Mouse (Mus musculus): ENCODE measurements around the gene Dhdh. TPM values are rescaled to one million over a fixed set of nuclear protein-coding genes. Genes with fewer than 3 reads are reported as not detected.

Gene Dhdh
- total RNA-seq, 2 experiments from 2014 or later, result 2.8 to 2.9 TPM

- intact Hi-C loops (cut with DNase I), result no loop called here
- DNase-seq (ENCODE audit: low spot score in 2 of 2), result no peak
Measured at GRCm38 (mm10) chr7:45426556-45426955, 62.0 kb downstream of the Dhdh start.

GRCm38 (mm10) chr7:45421194-45421593, 67.4 kb downstream of the Dhdh start:
- DNase-seq (ENCODE audit: low spot score in 2 of 2), result no peak
- intact Hi-C loops (cut with DNase I), result no loop called here

Small RNAs within 50 kb of the gene (microRNA-seq; reads per million reads assigned to microRNA genes)
- 0 to 0.26 reads per million in 2 experiments for gene Gm22133

Other genes starting within 250 kb of the Dhdh start
- 1 to 10 TPM; 3.4 to 4.0 TPM for gene Cd37, start 249.7 kb downstream of the Dhdh start, total RNA-seq (2021)
- gene Slc6a16, start 247.7 kb downstream of the Dhdh start, total RNA-seq (2021), result 1 to 10 TPM in 1 of 2 experiments, under 1 TPM in 1; 0.97 to 1.1 TPM
- gene Slc6a21, start 211.3 kb downstream of the Dhdh start, total RNA-seq (2021), result under 1 TPM; 0.40 to 0.59 TPM
- 10 to 100 TPM; 19.5 to 21.3 TPM for gene Trpm4, start 155.0 kb downstream of the Dhdh start, total RNA-seq (2021)
- 1 to 10 TPM in 1 of 2 experiments, under 1 TPM in 1; 0.99 to 1.2 TPM for gene Hrc, start 153.5 kb downstream of the Dhdh start, total RNA-seq (2021)
- 100 to 1,000 TPM; 159 to 168 TPM for gene Ppfia3, start 121.8 kb downstream of the Dhdh start, total RNA-seq (2021)
- gene Lin7b, start 118.2 kb downstream of the Dhdh start, total RNA-seq (2021), result 100 to 1,000 TPM; 198 to 216 TPM
- 100 to 1,000 TPM; 373 to 398 TPM for gene Snrnp70, start 93.1 kb downstream of the Dhdh start, total RNA-seq (2021)
- gene Kcna7, start 83.2 kb downstream of the Dhdh start, total RNA-seq (2021), result under 1 TPM in 1 of 2 experiments, not detected in 1; 0.15 TPM
- not detected for gene Ntf5, start 75.1 kb downstream of the Dhdh start, total RNA-seq (2021)
- gene Lhb, start 68.0 kb downstream of the Dhdh start, total RNA-seq (2021), result not detected
- 10 to 100 TPM; 14.4 to 16.3 TPM for gene Gys1, start 54.0 kb downstream of the Dhdh start, total RNA-seq (2021)
- 10 to 100 TPM; 32.1 to 35.6 TPM for gene Ruvbl2, start 50.7 kb downstream of the Dhdh start, total RNA-seq (2021)
- 100 to 1,000 TPM; 287 to 302 TPM for gene Ftl1, start 28.9 kb downstream of the Dhdh start, total RNA-seq (2021)
- 10 to 100 TPM; 75.0 to 81.0 TPM for gene Bax, start 21.9 kb downstream of the Dhdh start, total RNA-seq (2021)
- gene Tulp2, start 6.9 kb downstream of the Dhdh start, total RNA-seq (2021), result not detected
- gene Gm45808, start 2.0 kb downstream of the Dhdh start, total RNA-seq (2021), result 1 to 10 TPM in 1 of 2 experiments, under 1 TPM in 1; 0.88 to 1.7 TPM
- gene Nucb1, start 21.6 kb upstream of the Dhdh start, total RNA-seq (2021), result 100 to 1,000 TPM; 109 to 110 TPM
- 10 to 100 TPM; 24.2 to 33.3 TPM for gene Ppp1r15a, start 37.5 kb upstream of the Dhdh start, total RNA-seq (2021)
- gene Plekha4, start 37.5 kb upstream of the Dhdh start, total RNA-seq (2021), result 1 to 10 TPM; 1.0 to 2.4 TPM
- gene Hsd17b14, start 66.1 kb upstream of the Dhdh start, total RNA-seq (2021), result not detected
- gene Bcat2, start 81.3 kb upstream of the Dhdh start, total RNA-seq (2021), result 10 to 100 TPM; 22.6 to 25.2 TPM
- not detected for gene Fgf21, start 126.7 kb upstream of the Dhdh start, total RNA-seq (2021)
- gene Fut1, start 128.5 kb upstream of the Dhdh start, total RNA-seq (2021), result not detected
- gene Izumo1, start 133.0 kb upstream of the Dhdh start, total RNA-seq (2021), result under 1 TPM in 1 of 2 experiments, not detected in 1; 0.26 TPM
- 10 to 100 TPM; 11.2 to 11.3 TPM for gene Rasip1, start 138.7 kb upstream of the Dhdh start, total RNA-seq (2021)
- gene Mamstr, start 151.2 kb upstream of the Dhdh start, total RNA-seq (2021), result 1 to 10 TPM; 2.2 to 2.6 TPM
- under 1 TPM; 0.19 to 0.46 TPM for gene Fut2, start 177.6 kb upstream of the Dhdh start, total RNA-seq (2021)
- gene Ntn5, start 195.2 kb upstream of the Dhdh start, total RNA-seq (2021), result 1 to 10 TPM in 1 of 2 experiments, under 1 TPM in 1; 0.91 to 1.5 TPM
- under 1 TPM; 0.20 to 0.30 TPM for gene Sec1, start 205.6 kb upstream of the Dhdh start, total RNA-seq (2021)
- 100 to 1,000 TPM; 168 to 172 TPM for gene Car11, start 211.0 kb upstream of the Dhdh start, total RNA-seq (2021)
- 10 to 100 TPM; 68.7 to 83.5 TPM for gene Dbp, start 216.3 kb upstream of the Dhdh start, total RNA-seq (2021)
- 100 to 1,000 TPM; 369 to 389 TPM for gene Rpl18, start 226.7 kb upstream of the Dhdh start, total RNA-seq (2021)
- 10 to 100 TPM; 28.8 to 32.7 TPM for gene Sphk2, start 229.2 kb upstream of the Dhdh start, total RNA-seq (2021)
- gene Fam83e, start 232.4 kb upstream of the Dhdh start, total RNA-seq (2021), result under 1 TPM; 0.24 to 0.34 TPM
- gene Spaca4, start 237.0 kb upstream of the Dhdh start, total RNA-seq (2021), result not detected

Measured in left cerebral cortex, postnatal 14 days (tissue).